Mouse (Mus musculus): ENCODE measurements around the gene Pigp. TPM values are rescaled to one million over a fixed set of nuclear protein-coding genes. Genes with fewer than 3 reads are reported as not detected.

The Pigp gene
- polyA plus RNA-seq, 1 experiment from 2014 or later, result 91.6 TPM

Other genes with a start within 250 kb of the Pigp start
- 7.1 and 7.4 TPM in 2 replicates for gene Hlcs, start 58.3 kb downstream of the Pigp start, polyA plus RNA-seq (2014; fragmentation: Nextera tagmentation; extraction: Ambion mirVana)
- 4.7 and 5.2 TPM in 2 replicates for gene Ripply3, start 43.4 kb downstream of the Pigp start, polyA plus RNA-seq (2014; fragmentation: Nextera tagmentation; extraction: Ambion mirVana)
- 101 and 106 TPM in 2 replicates for gene Ttc3, start 1.2 kb downstream of the Pigp start, polyA plus RNA-seq (2014; fragmentation: Nextera tagmentation; extraction: Ambion mirVana)
- gene Vps26c, start 155.0 kb upstream of the Pigp start, polyA plus RNA-seq (2014; fragmentation: Nextera tagmentation; extraction: Ambion mirVana), result 37.3 and 39.3 TPM in 2 replicates
- 9.0 TPM in 2 replicates for gene Dyrk1a, start 198.2 kb upstream of the Pigp start, polyA plus RNA-seq (2014; fragmentation: Nextera tagmentation; extraction: Ambion mirVana)